Mouse (Mus musculus) small intestine, adult 2 months (tissue): ENCODE data around the gene Mtmr14.

Experiments used
- CTCF ChIP-seq: fragments of 200-500 bp; IDR thresholded peaks from 2 replicates; pipeline ENCODE4 v1.5.1; 2012; ENCODE audit warnings: low read depth, mild to moderate bottlenecking, control low read depth, inconsistent platforms, low read length, moderate library complexity, mixed read lengths; ENCODE audit not compliant: insufficient replicate concordance, insufficient read length; ENCODE audit errors: extremely low read depth
- POLR2A ChIP-seq: fragments of 200-500 bp; IDR thresholded peaks from 2 replicates; pipeline ENCODE4 v1.6.1; 2012; ENCODE audit warnings: low read depth, mild to moderate bottlenecking, control low read depth, inconsistent platforms, low read length, moderate library complexity

GRCm38 (mm10) chr6:113286316-113286715, 48.7 kb downstream of the Mtmr14 start:
- TF ChIP-seq CTCF: no peak
- TF ChIP-seq POLR2A: no peak
